Mouse (Mus musculus) heart, adult 9 months (tissue): ENCODE measurements around the gene Arvcf.

ENCODE experiments used
- DNase-seq, 2 experiments: peaks; one replicate each; pipeline ENCODE4 v3.0.0; 2022; ENCODE audit warnings: low spot score in 2 of 2

Arvcf gene

DNA sequence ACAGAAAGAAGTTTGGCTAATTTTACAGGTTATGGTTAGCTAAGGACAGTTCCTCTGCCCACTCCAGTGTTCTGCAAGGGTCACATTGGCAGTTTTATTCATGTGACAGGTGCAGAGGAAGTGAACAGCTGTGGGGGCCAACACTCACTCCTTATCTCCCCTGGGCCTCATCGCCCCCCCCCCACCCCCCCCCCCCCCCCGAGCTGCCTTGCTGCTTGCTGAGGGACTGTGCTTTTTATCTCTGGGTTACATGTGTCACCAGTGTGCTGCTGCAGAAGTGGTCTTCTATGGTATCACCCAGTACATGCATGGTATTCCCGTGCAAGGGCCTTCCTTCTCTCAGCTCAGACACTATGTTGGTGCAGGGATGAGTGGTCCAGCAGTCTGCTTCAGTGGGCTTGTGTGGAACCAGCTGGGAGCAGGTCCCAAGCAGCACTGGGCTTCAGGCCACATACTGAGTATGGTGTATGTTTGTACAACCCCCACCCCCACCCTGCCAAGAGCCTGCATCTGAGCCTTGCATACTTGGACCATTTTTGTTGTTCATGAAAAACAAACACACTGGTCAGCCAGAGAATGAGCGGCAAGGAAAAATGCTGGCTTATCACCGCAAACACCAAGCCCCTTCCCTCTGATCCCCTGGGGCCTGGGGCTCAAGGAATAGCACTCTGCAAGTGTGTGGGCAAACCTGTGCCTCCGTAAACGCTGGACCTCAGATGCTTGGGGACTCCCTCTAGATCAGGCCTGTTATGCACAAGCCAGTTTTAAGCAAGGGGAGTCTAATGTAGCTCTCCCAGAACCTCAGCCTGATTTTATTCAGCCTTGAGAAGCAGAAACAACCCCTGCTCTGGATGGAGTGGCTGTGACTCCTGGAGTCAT, 40.0 kb downstream of the Arvcf start:
- no peak for DNase-seq

- no peak for DNase-seq
These were observed 40.8 kb downstream of the Arvcf start for GRCm38 (mm10) chr16:18388583-18389435.

- DNase-seq, result no peak
These were observed 42.4 kb downstream of the Arvcf start for GRCm38 (mm10) chr16:18390399-18390798.

DNA sequence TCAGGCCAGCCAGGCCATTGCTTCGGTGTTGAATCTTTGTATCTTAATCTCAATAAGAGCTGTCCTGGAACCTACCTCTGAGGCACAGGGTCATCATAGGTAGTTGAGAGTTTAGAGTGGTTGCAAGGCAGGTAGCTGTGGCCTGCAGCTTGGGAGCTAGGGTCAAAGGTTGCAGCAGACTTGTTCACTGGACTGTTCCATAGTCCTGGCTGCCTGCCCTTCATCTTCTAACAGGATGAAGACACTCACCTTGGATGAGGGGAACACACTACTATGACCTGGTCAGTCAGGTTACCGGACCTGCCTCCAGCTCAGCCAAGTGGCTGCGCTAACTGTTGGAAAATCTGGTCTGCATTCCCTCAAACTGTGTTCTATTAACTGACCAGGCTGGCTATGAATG, 43.1 kb downstream of the Arvcf start:
- no peak for DNase-seq

DNA sequence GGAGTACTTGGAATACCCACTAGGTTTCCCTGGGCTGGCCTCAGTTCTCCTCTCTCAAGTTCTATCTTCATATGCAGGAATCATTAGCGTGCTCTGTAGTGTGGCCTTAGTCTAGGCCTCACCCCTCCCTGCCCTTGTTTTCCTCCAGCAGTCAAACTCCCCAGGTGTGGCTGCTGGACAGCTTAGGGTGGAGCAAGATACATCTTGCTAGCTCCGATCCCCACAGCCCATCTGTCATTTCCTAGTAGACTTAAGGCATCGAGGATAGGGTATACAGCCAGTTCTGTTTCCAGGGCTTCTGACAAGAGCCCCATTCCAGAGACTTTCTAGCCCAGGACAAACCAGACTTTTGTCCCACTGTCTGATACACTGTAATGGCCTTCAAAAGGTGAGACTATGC, 43.7 kb downstream of the Arvcf start:
- DNase-seq, result no peak

GRCm38 (mm10) chr16:18392469-18393426, 44.8 kb downstream of the Arvcf start:
- DNase-seq, result peak; percentile 88 to 91

GRCm38 (mm10) chr16:18393595-18393994, 45.6 kb downstream of the Arvcf start:
- DNase-seq, result no peak

DNA sequence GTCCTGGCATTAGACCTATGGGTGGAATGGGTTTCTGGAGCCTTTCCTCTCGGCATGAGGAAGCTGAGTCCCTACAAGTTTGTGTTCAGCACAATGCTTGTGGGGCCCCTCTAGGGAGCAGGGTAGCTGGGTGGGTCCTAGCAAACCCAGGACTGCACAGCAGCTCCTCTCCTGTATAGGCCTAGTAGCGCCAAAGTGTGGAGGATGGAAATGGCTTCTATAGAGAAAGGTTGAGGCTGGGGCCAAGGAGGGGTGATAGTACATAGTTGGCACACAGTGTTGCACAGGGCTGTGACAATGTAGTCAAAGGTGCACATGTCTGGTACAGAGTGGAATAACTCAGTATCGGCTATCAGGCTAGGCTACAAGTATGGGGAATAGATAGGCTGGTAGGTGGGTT, 46.1 kb downstream of the Arvcf start:
- no peak for DNase-seq

GRCm38 (mm10) chr16:18394777-18395619, 47.0 kb downstream of the Arvcf start:
- peak in 1 of 2 experiments; percentile 52 for DNase-seq

DNA sequence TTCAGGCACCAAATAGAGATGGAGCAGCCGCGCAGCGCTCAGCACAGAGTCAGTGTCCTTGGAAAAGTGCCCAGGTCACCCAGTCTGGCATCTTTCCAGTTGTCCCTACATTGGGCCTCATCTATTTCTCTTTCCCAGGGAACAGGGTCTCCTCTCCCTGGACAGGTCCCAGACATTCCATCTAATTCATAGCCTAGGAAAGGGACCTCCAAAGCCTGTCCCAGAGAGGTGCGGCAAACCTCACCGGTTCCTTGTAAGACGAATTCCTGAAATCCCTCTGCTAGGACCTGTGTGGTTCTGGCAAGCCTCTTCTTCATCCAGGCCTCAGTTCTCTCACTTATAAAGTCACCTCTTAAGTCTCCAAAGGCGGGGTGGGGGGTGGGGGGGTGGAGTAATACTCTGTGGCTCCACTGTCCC, 47.6 kb downstream of the Arvcf start:
- peak in 1 of 2 experiments; percentile 57 for DNase-seq

GRCm38 (mm10) chr16:18396201-18396600, 48.2 kb downstream of the Arvcf start:
- no peak for DNase-seq

- DNase-seq, result no peak
These were observed 49.0 kb downstream of the Arvcf start for GRCm38 (mm10) chr16:18396791-18397621.

GRCm38 (mm10) chr16:18400028-18400427, 52.0 kb downstream of the Arvcf start:
- DNase-seq, result no peak

DNA sequence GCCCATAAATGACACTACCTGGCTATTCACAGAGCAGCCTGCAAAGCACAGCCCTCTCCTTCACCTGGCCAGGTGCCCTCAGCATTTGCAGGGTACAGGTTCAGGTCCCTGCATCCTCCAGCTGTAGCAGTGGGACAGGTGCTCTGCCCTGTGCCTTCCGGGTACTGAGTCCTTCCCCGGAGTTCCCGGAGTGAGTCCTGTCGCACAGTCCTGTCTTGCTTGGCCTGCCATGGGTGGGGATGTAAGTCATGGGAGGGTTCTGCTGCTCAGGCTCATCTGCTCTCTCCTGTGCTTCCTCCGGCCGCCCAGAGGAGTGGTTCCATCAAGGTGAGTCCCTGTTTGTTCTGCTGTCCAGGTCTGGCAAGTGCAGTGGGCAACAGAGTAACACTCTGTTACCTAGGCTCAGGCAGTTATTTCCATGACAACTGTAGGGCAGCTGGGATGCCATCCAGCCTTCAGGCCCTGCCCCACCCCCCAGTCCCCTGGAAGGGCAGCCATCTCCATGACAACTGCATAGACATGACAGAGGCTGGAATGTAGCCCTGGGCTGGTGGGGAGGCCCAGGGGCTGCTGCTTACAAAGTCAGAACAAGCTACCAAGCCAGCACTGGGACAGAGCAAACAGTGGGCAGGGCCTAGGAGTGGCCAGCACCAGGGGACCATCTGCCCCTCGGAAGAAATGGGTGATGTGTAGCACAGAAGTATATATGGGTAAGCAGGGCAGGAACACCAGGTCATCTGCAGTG, 52.7 kb downstream of the Arvcf start:
- DNase-seq, result no peak

GRCm38 (mm10) chr16:18403285-18403684, 55.3 kb downstream of the Arvcf start:
- no peak for DNase-seq

DNA sequence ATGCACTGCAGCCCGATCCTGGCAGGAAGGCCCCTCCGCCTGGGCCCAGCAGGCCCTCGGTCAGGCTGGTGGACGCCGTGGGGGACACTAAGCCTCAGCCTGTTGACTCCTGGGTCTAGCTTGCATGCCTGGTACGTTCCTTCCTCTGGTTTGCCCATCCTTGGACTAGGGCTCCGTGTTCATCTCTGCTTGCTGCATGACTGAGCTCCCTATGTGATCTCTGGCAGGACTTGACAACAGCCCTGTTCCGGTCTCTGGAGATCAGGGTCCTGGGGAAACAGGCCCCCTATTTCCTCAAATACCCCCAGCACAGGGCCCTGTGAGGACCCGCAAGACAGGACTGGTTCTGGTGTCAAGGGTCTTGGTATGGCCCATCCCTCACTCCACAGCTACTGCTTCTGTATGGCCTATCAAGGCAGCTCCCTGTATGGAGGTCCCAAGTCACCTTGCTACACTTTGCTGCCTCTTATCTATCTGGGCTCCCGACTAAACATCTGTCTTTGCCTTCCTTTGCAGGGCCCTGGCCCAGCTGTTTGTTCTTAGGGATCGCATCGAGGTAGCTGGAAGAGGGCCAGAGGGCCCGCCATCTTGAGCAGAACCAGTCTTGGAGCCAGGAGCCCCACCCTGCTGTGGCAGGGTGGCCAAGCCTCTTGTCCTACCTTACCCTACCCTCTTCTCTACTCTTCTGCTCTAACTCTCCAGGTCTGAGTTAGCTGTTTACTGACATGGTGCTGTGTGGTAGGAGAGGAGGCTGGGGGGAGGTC, 57.3 kb downstream of the Arvcf start:
- no peak for DNase-seq

DNA sequence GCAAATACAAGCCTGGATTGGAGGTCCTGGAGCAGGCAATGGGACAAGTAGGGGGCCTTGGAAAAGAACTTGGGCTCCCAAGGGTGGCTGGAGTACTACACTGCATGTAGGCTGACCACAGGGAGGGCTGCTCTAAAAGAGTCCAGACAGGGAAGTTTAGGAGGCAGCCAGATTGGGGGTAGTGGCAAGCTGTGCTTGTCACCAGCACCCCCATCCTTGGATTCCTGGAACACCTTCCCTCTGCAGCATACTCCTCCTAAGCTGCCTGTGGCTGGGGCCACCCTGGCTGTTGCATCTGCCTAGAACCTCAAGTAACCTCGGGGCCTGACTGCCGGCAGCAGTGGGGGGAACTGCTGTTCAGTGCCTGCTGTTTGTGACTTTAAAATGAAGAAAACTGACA, 57.9 kb downstream of the Arvcf start:
- DNase-seq, result no peak

DNA sequence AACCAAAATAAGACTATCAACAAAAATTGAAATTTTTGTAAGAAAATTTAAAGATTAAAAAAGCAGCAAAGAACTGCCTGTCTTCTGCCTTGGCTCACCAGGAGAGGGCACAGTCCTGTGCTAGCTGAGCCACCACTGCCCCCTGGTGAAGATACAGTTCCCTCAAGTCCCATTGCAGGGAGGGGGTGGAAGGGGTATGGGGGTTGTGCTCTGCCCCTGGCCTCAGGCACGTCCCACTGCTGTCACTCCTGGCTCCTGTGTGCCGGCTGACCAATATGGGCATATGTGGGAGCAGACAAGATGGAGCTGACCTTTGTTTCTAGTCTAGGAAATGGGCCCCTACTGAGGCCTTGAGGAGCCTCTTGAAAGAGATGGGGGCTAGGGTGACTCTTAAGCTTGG, 58.3 kb downstream of the Arvcf start:
- peak in 1 of 2 experiments; percentile 64 for DNase-seq
